Mouse (Mus musculus) forebrain, embryonic 11.5 days (tissue): Measurements from ENCODE around the gene Mdfi. TPM values are rescaled to one million over a fixed set of nuclear protein-coding genes. Genes with fewer than 3 reads are reported as not detected.

Source experiments
- ATAC-seq: fragments of 200-750 bp; cut with Nextera tagmentation; replicated peaks from 2 replicates; pipeline ENCODE4 v1.8.0; 2017; ENCODE audit warnings: moderate TSS enrichment; ENCODE audit not compliant: low FRiP score
- DNase-seq: peaks from one replicate; pipeline ENCODE4 v3.0.0-alpha.2; 2017; ENCODE audit warnings: low spot score
- H3K27ac ChIP-seq: fragments of 300-500 bp; sonication (generic); 2 replicates; pipeline ENCODE4 v1.5.1; 2014; ENCODE audit warnings: low read depth, low read length
- H3K27me3 ChIP-seq: fragments of 300-500 bp; sonication (generic); 2 replicates; pipeline ENCODE4 v1.6.1; 2014; ENCODE audit warnings: mild to moderate bottlenecking, low read length, mixed read lengths; ENCODE audit not compliant: control insufficient read depth, insufficient read depth
- H3K36me3 ChIP-seq: fragments of 300-500 bp; sonication (generic); 2 replicates; pipeline ENCODE4 v1.6.1; 2014; ENCODE audit warnings: mild to moderate bottlenecking, low read length, moderate library complexity, mixed read lengths; ENCODE audit not compliant: control insufficient read depth, insufficient read depth
- H3K4me1 ChIP-seq: fragments of 300-500 bp; sonication (generic); replicated peaks from 2 replicates; pipeline ENCODE4 v1.6.1; 2014; ENCODE audit warnings: low read length, mixed read lengths; ENCODE audit not compliant: control insufficient read depth, insufficient read depth
- H3K4me2 ChIP-seq: fragments of 300-500 bp; sonication (generic); 2 replicates; pipeline ENCODE4 v1.6.1; 2014; ENCODE audit warnings: low read depth, mild to moderate bottlenecking, low read length, moderate library complexity, mixed read lengths; ENCODE audit not compliant: severe bottlenecking
- H3K4me3 ChIP-seq: fragments of 300-500 bp; sonication (generic); 2 replicates; pipeline ENCODE4 v1.5.1; 2014; ENCODE audit warnings: low read depth, low read length
- H3K9ac ChIP-seq: fragments of 300-500 bp; sonication (generic); 2 replicates; pipeline ENCODE4 v1.6.1; 2014; ENCODE audit warnings: low read length
- H3K9me3 ChIP-seq: fragments of 300-500 bp; sonication (generic); 2 replicates; pipeline ENCODE4 v1.6.1; 2016; ENCODE audit warnings: low read length, mixed read lengths; ENCODE audit not compliant: control insufficient read depth
- WGBS: fragments of 180-500 bp; shearing (Covaris S2); extraction: QIAGEN DNeasy Blood & Tissue Kit; methylation state at CpG from one replicate; pipeline ENCODE4 v1.1.7; 2014; 5-methylcytosine and 5-hydroxymethylcytosine counted together
- polyA plus RNA-seq: library from polyadenylated mRNA; unstranded; fragments of >200 nt; fragmentation: Nextera tagmentation; extraction: Ambion mirVana; gene quantifications from 2 replicates; pipeline ENCODE4 v1.2.1, GENCODE M21; 2014

The Mdfi gene
- polyA plus RNA-seq: 20.6 and 23.6 TPM in 2 replicates

GRCm38 (mm10) chr17:47834482-47834767 lies at the start of gene Mdfi:
Gene Mdfi, minus strand, starts transcription at chr17:47834691.
- peak within 1 kb of the TSS; percentile 93 for H3K4me2 ChIP-seq
- 2% methylated on average over 18 of the region's 18 CpGs for WGBS
- DNase-seq (no peak), ATAC-seq (no peak)
- peaks cover 22% of the 10 kb centered on the region for H3K27me3 ChIP-seq
- H3K9me3 ChIP-seq: no peaks in the 10 kb centered on the region
- H3K4me3 ChIP-seq: peak within 1 kb of the TSS; percentile 55
- H3K9ac ChIP-seq: no peak within 1 kb of the TSS; the same call in none of the 2 replicates
- no peaks in the 10 kb centered on the region for H3K36me3 ChIP-seq
- H3K27ac ChIP-seq: no peak within 1 kb of the TSS
- H3K4me1 ChIP-seq: peaks cover 20% of the 10 kb centered on the region

GRCm38 (mm10) chr17:47883099-47883498 lies 48.6 kb upstream of the Mdfi start:
- H3K36me3 ChIP-seq: no peaks in the 10 kb centered on the region; the same call in 1 of the 2 replicates
- no peak overlapping the region for H3K4me2 ChIP-seq
- no peak overlapping the region for H3K27ac ChIP-seq
- no peak overlapping the region for H3K4me3 ChIP-seq
- ATAC-seq (no peak), DNase-seq (no peak)
- 89% methylated on average over 5 of the region's 5 CpGs for WGBS
- no peaks in the 10 kb centered on the region for H3K27me3 ChIP-seq
- no peaks in the 10 kb centered on the region for H3K9me3 ChIP-seq
- no peak overlapping the region for H3K9ac ChIP-seq
- peaks cover 39% of the 10 kb centered on the region for H3K4me1 ChIP-seq

- no peak overlapping the region for H3K27ac ChIP-seq
- no peak for ATAC-seq
- 69% methylated on average over 13 of the region's 13 CpGs for WGBS
- H3K9ac ChIP-seq: no peak overlapping the region
- no peak for DNase-seq
- H3K4me1 ChIP-seq: peaks cover 40% of the 10 kb centered on the region
- no peaks in the 10 kb centered on the region for H3K27me3 ChIP-seq
- H3K9me3 ChIP-seq: no peaks in the 10 kb centered on the region
- no peaks in the 10 kb centered on the region; the same call in 1 of the 2 replicates for H3K36me3 ChIP-seq
- H3K4me2 ChIP-seq: no peak overlapping the region
- H3K4me3 ChIP-seq: no peak overlapping the region
Measured at GRCm38 (mm10) chr17:47881330-47881729, 46.8 kb upstream of the Mdfi start.

- no peak overlapping the region for H3K4me2 ChIP-seq
- H3K36me3 ChIP-seq: peaks cover 2% of the 10 kb centered on the region; the same call in 1 of the 2 replicates
- peaks cover 40% of the 10 kb centered on the region for H3K4me1 ChIP-seq
- H3K4me3 ChIP-seq: no peak overlapping the region
- no peaks in the 10 kb centered on the region for H3K27me3 ChIP-seq
- no peak overlapping the region for H3K27ac ChIP-seq
- ATAC-seq (0 out of 2 replicates have a peak, but pooled peaks have one; percentile 1), DNase-seq (no peak)
- WGBS: 22% methylated on average over 3 of the region's 3 CpGs
- H3K9ac ChIP-seq: no peak overlapping the region
- no peaks in the 10 kb centered on the region for H3K9me3 ChIP-seq
Measured at GRCm38 (mm10) chr17:47879207-47879606, 44.7 kb upstream of the Mdfi start.

GRCm38 (mm10) chr17:47878378-47879089 lies 44.0 kb upstream of the Mdfi start:
- WGBS: 13% methylated on average over 34 of the region's 35 CpGs
- H3K4me2 ChIP-seq: peak overlapping the region; percentile 31
- H3K4me1 ChIP-seq: peaks cover 40% of the 10 kb centered on the region
- peak; percentile 72 for DNase-seq
- no peaks in the 10 kb centered on the region for H3K27me3 ChIP-seq
- peak overlapping the region; percentile 53 for H3K27ac ChIP-seq
- peaks cover 5% of the 10 kb centered on the region; the same call in 1 of the 2 replicates for H3K36me3 ChIP-seq
- H3K9ac ChIP-seq: peak overlapping the region; percentile 45
- ATAC-seq: peak; percentile 35
- no peak overlapping the region for H3K4me3 ChIP-seq
- H3K9me3 ChIP-seq: no peaks in the 10 kb centered on the region

GRCm38 (mm10) chr17:47877715-47878377 lies 43.4 kb upstream of the Mdfi start:
- H3K36me3 ChIP-seq: peaks cover 5% of the 10 kb centered on the region; the same call in 1 of the 2 replicates
- peaks cover 45% of the 10 kb centered on the region for H3K4me1 ChIP-seq
- H3K4me2 ChIP-seq: peak overlapping the region; percentile 31; the same call in 1 of the 2 replicates
- peak; percentile 10 for ATAC-seq
- no peak overlapping the region for H3K4me3 ChIP-seq
- DNase-seq: no peak
- peak overlapping the region; percentile 53 for H3K27ac ChIP-seq
- H3K9ac ChIP-seq: peak overlapping the region; percentile 45
- WGBS: 18% methylated on average over 10 of the region's 10 CpGs
- H3K9me3 ChIP-seq: no peaks in the 10 kb centered on the region
- H3K27me3 ChIP-seq: no peaks in the 10 kb centered on the region

GRCm38 (mm10) chr17:47876776-47877714 lies 42.6 kb upstream of the Mdfi start:
- Histone ChIP-seq H3K9ac (peak overlapping the region; percentile 43), H3K4me2 (peak overlapping the region; percentile 24; the same call in 1 of the 2 replicates), H3K27ac (peak overlapping the region; percentile 53), H3K4me1 (peaks cover 45% of the 10 kb centered on the region), H3K4me3 (no peak overlapping the region), H3K9me3 (no peaks in the 10 kb centered on the region), H3K36me3 (peaks cover 5% of the 10 kb centered on the region; the same call in 1 of the 2 replicates), H3K27me3 (no peaks in the 10 kb centered on the region)
- DNase-seq: peak; percentile 78
- ATAC-seq: peak; percentile 34
- 17% methylated on average over 26 of the region's 26 CpGs for WGBS

GRCm38 (mm10) chr17:47873341-47873791 lies 38.9 kb upstream of the Mdfi start:
- ATAC-seq (peak; percentile 26), DNase-seq (peak; percentile 83)
- Histone ChIP-seq H3K9me3 (no peaks in the 10 kb centered on the region), H3K4me2 (no peak overlapping the region), H3K9ac (no peak overlapping the region), H3K36me3 (peaks cover 9% of the 10 kb centered on the region; the same call in 1 of the 2 replicates), H3K4me3 (no peak overlapping the region; the same call in 1 of the 2 replicates), H3K27ac (0 out of 2 replicates have a peak overlapping the region, but pooled peaks have one; percentile 1), H3K4me1 (peaks cover 26% of the 10 kb centered on the region), H3K27me3 (no peaks in the 10 kb centered on the region)
- 18% methylated on average over 9 of the region's 9 CpGs for WGBS
